Mouse (Mus musculus): ENCODE data around the gene Banf2.

Gene Banf2

GRCm38 (mm10) chr2:144032664-144033063 lies at the start of gene Banf2:
TSS of gene Banf2 (plus strand) at chr2:144033059.
- DNase-seq, result no peak

- DNase-seq, result no peak
Measured at GRCm38 (mm10) chr2:143983482-143983881, 49.4 kb upstream of the Banf2 start.

- DNase-seq, result no peak
Measured at GRCm38 (mm10) chr2:143987485-143987884, 45.4 kb upstream of the Banf2 start.

- no peak for DNase-seq
Measured at GRCm38 (mm10) chr2:143988016-143988415, 44.8 kb upstream of the Banf2 start.

GRCm38 (mm10) chr2:143990997-143991396 lies 41.9 kb upstream of the Banf2 start:
- DNase-seq, result no peak

GRCm38 (mm10) chr2:143991964-143992672 lies 40.7 kb upstream of the Banf2 start:
- DNase-seq, result no peak

GRCm38 (mm10) chr2:143992977-143993376 lies 39.9 kb upstream of the Banf2 start:
- no peak for DNase-seq

GRCm38 (mm10) chr2:144002229-144002984 lies 30.5 kb upstream of the Banf2 start:
- no peak for DNase-seq

GRCm38 (mm10) chr2:144003544-144003943 lies 29.3 kb upstream of the Banf2 start:
- no peak for DNase-seq

- DNase-seq, result no peak
Measured at GRCm38 (mm10) chr2:144005166-144005955, 27.5 kb upstream of the Banf2 start.

GRCm38 (mm10) chr2:144006686-144007085 lies 26.2 kb upstream of the Banf2 start:
- DNase-seq, result no peak

- no peak for DNase-seq
Measured at GRCm38 (mm10) chr2:144007211-144007610, 25.6 kb upstream of the Banf2 start.

- DNase-seq, result no peak
Measured at GRCm38 (mm10) chr2:144009081-144009480, 23.8 kb upstream of the Banf2 start.

- peak in 1 of 2 experiments; percentile 21 for DNase-seq
Measured at GRCm38 (mm10) chr2:144009551-144010281, 23.1 kb upstream of the Banf2 start.

- peak; percentile 84 to 85 for DNase-seq
Measured at GRCm38 (mm10) chr2:144010282-144011044, 22.4 kb upstream of the Banf2 start.

- DNase-seq, result peak; percentile 98 to 99
Measured at GRCm38 (mm10) chr2:144011080-144011551, 21.7 kb upstream of the Banf2 start, which contains the start of gene Rrbp1. TSS of gene Rrbp1 (minus strand) at chr2:144011263.

- no peak for DNase-seq
Measured at GRCm38 (mm10) chr2:144014051-144014450, 18.8 kb upstream of the Banf2 start.

GRCm38 (mm10) chr2:144014481-144014880 lies 18.4 kb upstream of the Banf2 start:
- DNase-seq, result no peak

GRCm38 (mm10) chr2:144015861-144016260 lies 17.0 kb upstream of the Banf2 start:
- DNase-seq, result no peak

- DNase-seq, result no peak
Measured at GRCm38 (mm10) chr2:144019971-144020370, 12.9 kb upstream of the Banf2 start.

- DNase-seq, result no peak
Measured at GRCm38 (mm10) chr2:144022441-144022840, 10.4 kb upstream of the Banf2 start.

- DNase-seq, result no peak
Measured at GRCm38 (mm10) chr2:144025361-144025760, 7.5 kb upstream of the Banf2 start.
